Mouse (Mus musculus) left cerebral cortex, postnatal 36 days (tissue): ENCODE measurements around the gene Psmd1. TPM values are rescaled to one million over a fixed set of nuclear protein-coding genes. Genes with fewer than 3 reads are reported as not detected.

Source experiments
- total RNA-seq, 2 experiments: library from RNA; stranded (reverse); gene quantifications; 2 replicates each; pipeline ENCODE4 v1.2.3; 2021

Psmd1 gene
- total RNA-seq, 2 experiments from 2014 or later = 106 TPM

Other genes starting within 250 kb of the Psmd1 start
- 100 to 1,000 TPM; 719 to 821 TPM for gene Itm2c, start 170.1 kb upstream of the Psmd1 start, total RNA-seq
- gene 4933407L21Rik, start 135.9 kb upstream of the Psmd1 start, total RNA-seq = 1 to 10 TPM; 6.5 to 7.5 TPM
- not detected for gene Gpr55, start 103.4 kb upstream of the Psmd1 start, total RNA-seq
- under 1 TPM; 0.36 to 0.99 TPM for gene Spata3, start 47.6 kb upstream of the Psmd1 start, total RNA-seq
- 1 to 10 TPM; 5.6 to 9.0 TPM for gene 2810459M11Rik, start 18.5 kb upstream of the Psmd1 start, total RNA-seq
- gene Htr2b, start 47.6 kb downstream of the Psmd1 start, total RNA-seq = not detected
- gene Gm21972, start 69.2 kb downstream of the Psmd1 start, total RNA-seq = 1 to 10 TPM in 1 of 2 experiments, not detected in 1; 3.2 TPM
- gene Armc9, start 90.4 kb downstream of the Psmd1 start, total RNA-seq = 10 to 100 TPM; 34.1 to 46.5 TPM
- gene B3gnt7, start 238.4 kb downstream of the Psmd1 start, total RNA-seq = 1 to 10 TPM in 1 of 2 experiments, under 1 TPM in 1; 0.84 to 1.3 TPM